Mouse (Mus musculus) kidney, adult 2 months (tissue): ENCODE data around the gene Ap3s2.

ENCODE experiments used
- CTCF ChIP-seq: fragments of 200-500 bp; conservative IDR thresholded peaks from 2 replicates; pipeline ENCODE4 v1.5.1; 2011; ENCODE audit warnings: low read depth, mild to moderate bottlenecking, control low read depth, low read length, moderate library complexity, mixed read lengths; ENCODE audit not compliant: insufficient read depth, insufficient read length
- POLR2A ChIP-seq: fragments of 200-500 bp; IDR thresholded peaks from one replicate; pipeline ENCODE4 v1.6.1; 2011; ENCODE audit warnings: low read depth, low read length, control low read depth

GRCm38 (mm10) chr7:79900753-79901152 lies 19.7 kb downstream of the Ap3s2 start:
- TF ChIP-seq POLR2A (no peak), CTCF (no peak)
